Mouse (Mus musculus) adrenal gland, postnatal 14 days (tissue): ENCODE measurements around the gene Arl2. TPM values are rescaled to one million over a fixed set of nuclear protein-coding genes. Genes with fewer than 3 reads are reported as not detected.

Source experiments
- DNase-seq: peaks from one replicate; pipeline ENCODE4 v3.0.0; 2021; ENCODE audit warnings: mixed read lengths
- total RNA-seq: library from RNA; stranded (reverse); gene quantifications from 2 replicates; pipeline ENCODE4 v1.2.3, GENCODE M21; 2021

The Arl2 gene
- total RNA-seq, 1 experiment from 2014 or later, result 61.2 TPM

DNA sequence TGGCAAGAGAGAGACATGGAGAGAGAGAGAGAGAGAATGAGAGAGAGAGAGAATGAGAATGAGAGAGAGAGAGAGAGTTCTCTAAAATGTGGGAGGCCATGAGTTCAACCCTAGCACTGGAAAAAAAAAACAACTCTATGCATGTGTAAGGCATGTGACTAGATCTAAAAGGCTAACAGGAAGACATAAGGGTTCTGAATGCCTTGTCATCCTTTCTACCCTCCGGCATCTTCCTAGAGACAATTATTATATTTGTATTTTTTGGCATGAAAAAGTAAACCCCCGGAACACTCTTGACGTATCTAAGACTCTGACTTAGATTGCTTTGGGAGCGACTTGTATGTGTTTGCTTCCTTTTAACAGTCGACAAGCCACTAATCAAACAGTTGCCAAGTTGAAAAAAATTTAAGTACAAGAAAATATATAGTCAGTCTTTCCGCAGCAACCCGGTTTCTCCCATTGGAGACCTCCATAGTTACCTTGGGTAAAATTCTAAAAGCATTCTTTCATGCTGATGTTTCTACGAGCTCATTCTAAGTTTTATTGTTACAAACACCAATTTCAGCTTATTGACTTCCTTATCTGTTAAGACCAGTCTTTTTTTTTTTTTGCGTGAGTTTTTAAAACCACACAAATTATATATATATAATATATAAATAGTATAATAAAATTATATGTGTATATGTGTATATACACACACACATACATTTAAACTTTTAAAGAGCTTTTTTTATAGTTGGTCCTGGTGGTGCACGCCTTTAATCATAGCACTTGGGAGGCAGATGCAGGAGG, 14.4 kb downstream of the Arl2 start:
- no peak for DNase-seq

GRCm38 (mm10) chr19:6126289-6126688, 15.1 kb downstream of the Arl2 start:
- DNase-seq, result peak; percentile 64

- no peak for DNase-seq
Observed at GRCm38 (mm10) chr19:6124898-6125297, 16.4 kb downstream of the Arl2 start.

GRCm38 (mm10) chr19:6123330-6123729, 18.0 kb downstream of the Arl2 start:
- DNase-seq, result no peak

DNA sequence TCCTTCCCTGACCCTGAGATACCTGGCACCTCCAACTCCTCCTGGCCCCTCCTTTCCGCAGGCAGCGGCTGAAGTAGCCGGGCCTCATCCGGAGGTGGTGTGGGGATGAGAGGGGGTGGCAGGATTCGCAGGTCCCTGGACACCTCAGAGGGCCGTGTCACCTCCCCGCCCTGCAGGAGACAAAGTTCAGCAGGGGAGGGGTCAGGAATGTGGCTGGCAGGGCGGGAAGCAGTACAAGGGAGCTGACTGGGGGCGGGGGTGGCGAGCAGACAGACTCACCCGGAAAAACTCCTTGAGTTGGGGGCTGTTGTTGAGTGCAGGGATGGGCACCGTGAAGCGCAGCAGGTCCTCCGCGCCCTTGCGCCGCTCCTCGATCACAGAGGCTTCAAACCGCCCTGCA, 19.6 kb downstream of the Arl2 start:
- no peak for DNase-seq

GRCm38 (mm10) chr19:6118677-6119185, 22.6 kb downstream of the Arl2 start:
- DNase-seq, result no peak

DNA sequence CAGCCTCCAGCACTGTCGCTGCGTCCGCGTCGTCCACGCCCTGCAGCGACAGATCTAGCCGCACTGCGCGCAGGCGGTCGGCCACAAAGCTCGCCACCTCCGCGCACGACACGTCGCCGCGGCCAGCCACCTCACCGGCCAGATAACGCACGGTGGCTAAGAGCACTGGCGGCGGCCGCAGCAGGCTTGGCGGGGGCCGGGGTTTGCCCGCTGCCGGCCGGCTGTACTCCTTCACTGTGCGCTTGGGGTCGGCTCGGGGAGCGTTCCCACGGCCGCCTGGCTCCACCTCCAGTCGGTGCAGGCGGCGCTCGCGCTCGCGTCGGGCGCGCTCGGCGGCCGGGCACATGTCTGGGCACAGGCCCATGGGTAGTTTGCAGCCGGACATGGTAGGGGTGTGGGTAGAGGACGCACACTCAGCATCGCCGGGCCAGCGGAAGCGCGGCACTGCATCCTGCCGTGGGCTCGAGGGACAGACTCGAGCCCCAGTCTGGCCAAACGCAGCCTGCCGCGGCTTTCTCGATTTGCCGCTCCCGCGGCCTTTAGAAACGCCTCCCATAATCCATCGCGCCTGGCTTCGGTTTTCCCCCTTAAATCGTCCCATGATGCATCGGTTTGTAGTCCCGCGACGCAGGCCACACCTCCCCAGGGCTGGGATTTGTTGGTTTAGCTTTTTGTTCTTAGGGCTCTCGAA, 23.2 kb downstream of the Arl2 start, which contains the start of gene Sac3d1:
TSS of gene Sac3d1 (minus strand) at position 665 of the 691 bp plus-strand sequence.
- peak; percentile 92 for DNase-seq

GRCm38 (mm10) chr19:6117346-6117985, 23.9 kb downstream of the Arl2 start:
- no peak for DNase-seq

GRCm38 (mm10) chr19:6116113-6116850, 25.1 kb downstream of the Arl2 start:
- DNase-seq, result peak; percentile 74

- no peak for DNase-seq
Observed at GRCm38 (mm10) chr19:6113116-6113515, 28.2 kb downstream of the Arl2 start.

DNA sequence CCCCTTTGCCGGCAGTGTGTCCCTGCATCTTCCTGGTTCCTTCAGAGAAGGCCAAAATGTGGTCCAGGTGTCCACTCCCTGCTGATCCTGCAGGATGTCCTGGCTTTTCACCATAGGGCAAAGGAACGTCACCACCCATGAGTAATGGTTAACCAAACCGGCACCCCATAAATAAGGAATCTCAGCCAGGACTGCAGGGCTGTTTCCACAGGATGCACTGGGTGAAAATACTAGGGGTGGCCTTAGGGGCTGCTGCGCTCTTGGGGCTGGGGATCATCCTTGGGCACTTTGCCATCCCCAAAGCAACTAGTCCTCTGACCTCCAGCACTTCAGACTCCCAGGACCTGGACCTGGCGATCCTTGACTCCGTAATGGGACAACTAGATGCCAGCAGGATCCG, 35.8 kb downstream of the Arl2 start, which contains the start of gene Naaladl1:
TSS of gene Naaladl1 (plus strand) at position 197 of the 400 bp plus-strand sequence.
- DNase-seq, result no peak

DNA sequence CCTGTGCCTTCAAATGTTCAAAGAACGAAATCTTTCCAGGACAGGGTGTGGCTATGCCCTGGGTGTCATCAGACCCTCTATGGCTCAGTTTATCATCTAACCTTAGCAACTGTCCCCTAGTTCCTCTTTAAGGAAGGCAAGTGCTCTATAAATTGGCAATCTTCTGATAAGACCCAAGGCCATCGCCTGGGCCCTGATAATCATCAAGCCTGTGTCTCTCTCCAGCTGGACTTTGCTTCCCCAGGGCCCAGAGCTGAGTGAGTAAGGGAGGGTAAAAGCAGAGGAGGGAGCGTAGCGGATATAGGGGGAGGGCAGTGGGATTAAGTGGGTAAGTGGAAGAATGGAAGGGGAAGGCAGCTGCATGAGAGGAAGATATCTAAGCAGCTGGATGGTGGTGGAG, 36.9 kb downstream of the Arl2 start:
- DNase-seq, result no peak

DNA sequence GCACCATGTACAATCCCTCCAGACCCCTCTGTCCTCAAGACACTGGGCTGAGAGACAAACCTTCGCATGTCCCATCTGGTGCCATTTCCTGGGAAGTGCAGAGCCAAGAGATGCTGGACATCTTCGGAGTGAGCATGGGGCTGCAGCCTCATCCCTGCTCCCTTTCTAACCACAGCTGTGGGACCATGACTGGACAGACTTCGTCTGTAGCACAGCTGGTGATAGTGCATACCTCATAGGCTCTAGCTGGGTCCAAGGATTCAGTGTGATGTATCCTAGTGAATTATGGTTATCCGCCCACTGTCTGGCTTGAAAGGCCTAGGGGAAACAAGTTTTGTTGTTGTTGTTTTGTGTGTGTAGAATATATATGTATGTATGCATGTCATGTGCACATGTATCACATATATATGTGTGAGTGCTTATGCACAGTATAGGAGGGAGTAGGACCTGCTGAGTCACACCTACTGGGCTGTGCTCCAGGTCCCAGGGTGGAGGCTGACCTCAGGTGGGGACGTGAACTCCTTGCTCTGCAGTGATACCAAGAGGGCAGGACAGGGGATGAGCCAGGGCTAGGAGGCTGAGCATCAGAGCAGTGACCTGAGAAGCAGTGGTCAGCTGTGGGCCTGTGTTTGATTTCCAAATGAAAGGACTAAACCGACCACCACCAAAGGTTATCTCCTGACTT, 39.0 kb downstream of the Arl2 start:
- no peak for DNase-seq

- no peak for DNase-seq
Observed at GRCm38 (mm10) chr19:6101186-6101585, 40.2 kb downstream of the Arl2 start.

- DNase-seq, result peak; percentile 45
Observed at GRCm38 (mm10) chr19:6097847-6098246, 43.5 kb downstream of the Arl2 start.

DNA sequence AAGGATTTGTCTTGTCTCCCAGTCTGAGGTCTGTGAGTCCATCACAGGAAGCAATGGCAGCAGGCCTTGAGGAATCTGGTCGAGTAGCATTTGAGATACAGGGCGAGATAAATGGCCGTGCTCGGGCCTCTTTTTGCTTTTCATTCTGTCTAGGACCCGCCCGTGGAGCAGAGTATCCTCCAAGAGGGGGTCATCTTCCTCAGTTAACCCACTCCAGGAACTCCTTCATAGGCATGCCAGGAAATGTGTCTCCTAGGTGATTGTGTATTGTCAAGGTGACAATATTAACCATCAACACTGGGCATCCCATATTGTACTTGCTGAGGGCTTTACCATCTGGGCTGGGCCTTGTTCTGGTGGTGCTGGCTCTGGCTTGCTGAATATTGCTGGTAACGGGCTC, 47.2 kb downstream of the Arl2 start, which contains the start of gene AC131692.1:
TSS of gene AC131692.1 (plus strand) at position 301 of the 400 bp plus-strand sequence.
- DNase-seq, result no peak

DNA sequence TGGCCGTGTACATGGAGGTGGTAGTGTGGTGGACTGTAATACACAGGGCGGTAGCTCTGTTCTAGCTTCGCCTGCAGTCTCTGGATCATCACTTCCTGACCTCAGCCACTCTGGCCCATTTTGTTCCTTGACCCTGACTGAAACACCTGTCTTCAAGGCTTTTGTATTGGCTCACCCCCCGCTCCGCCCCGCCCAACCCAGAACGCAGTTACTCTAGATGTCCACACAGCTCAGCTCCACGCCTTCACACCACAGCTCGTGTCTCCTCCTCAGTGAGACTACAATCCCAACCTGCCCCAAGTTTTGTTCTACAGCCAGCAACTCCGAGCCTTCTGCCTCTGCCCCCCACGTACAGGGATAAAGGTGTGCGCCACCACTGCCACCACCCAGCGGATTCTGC, 52.5 kb downstream of the Arl2 start:
- DNase-seq, result no peak

DNA sequence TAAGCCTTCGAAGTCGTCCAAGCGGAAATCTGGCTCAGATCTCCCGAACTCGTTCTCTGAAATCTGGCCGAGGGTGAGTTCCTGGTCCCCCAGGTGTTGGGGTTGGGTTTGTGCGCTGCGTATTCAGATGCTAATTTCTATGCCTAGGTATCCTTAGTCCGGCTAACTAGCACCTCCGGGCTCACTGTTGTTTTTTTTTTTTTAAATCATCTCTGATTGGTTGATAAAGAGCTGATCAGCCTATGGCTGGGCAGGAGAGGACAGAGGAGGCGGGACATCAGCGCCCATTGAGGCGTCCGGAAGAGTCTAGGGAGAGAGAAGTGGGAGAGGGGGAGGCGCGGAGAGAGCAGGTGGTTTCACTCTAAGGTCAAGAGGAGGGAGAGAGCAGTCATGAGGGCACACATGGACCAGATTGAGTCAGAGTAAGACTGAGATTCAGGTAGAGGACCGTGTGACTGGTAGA, 55.9 kb downstream of the Arl2 start:
- DNase-seq, result peak; percentile 80

- DNase-seq, result peak; percentile 96
Observed at GRCm38 (mm10) chr19:6084478-6085248, 56.7 kb downstream of the Arl2 start, which contains the start of the genes Zfpl1 and Cdca5. Gene Zfpl1 (minus strand): TSS chr19:6084956. Gene Cdca5 (plus strand): TSS chr19:6084983.
